Comparison of ENCODE assay signal across 8 mouse cellular contexts in the genomic region with DNA sequence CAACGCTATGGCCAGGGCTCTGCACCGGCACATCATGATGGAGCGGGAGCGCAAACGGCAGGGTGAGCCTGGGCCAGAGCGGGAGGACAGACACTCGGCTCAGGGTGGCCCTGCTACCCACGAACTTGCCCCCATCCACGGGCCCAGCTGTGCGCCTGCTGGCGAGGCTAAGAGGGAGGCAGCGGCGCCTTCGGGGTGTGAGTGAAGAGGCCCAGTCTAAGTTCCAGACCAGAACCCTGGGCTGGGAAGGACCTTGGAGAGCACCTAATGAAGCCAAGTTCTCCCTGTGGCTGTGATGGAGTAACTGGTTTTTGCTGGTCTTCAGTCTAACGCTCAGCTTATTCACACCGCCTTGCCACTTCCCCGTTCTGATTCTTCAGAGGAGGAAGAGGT. TPM values are rescaled to one million over a fixed set of nuclear protein-coding genes. Genes with fewer than 3 reads are reported as not detected.
DNase-seq lines count a peak whose midpoint lies in the region; ATAC-seq lines count a peak whose summit lies in the region.

No protein-coding gene starts in this region.

- DNase-seq in kidney, adult 8-10 months = no peak
- DNase-seq in ZHBTc4 (ENCODE audit: low read depth, low spot score) = peak; percentile 80
- DNase-seq in hindbrain, embryonic 10.5 days (ENCODE audit: low spot score) = no peak
- no peak for DNase-seq in thymus, postnatal 14 days
- DNase-seq in ovary, adult 18-20 months (ENCODE audit: low spot score) = no peak
- DNase-seq in retina, postnatal 1 day = no peak

- peak overlapping the region; percentile 79 for H3K4me3 ChIP-seq in kidney, embryonic 14.5 days (ENCODE audit: low read length)
- H3K4me3 ChIP-seq in hindbrain, embryonic 10.5 days = peak overlapping the region; percentile 99

- ATAC-seq in kidney, embryonic 14.5 days (ENCODE audit: low FRiP score, low TSS enrichment) = no peak; the same call in 1 of the 2 replicates
- peak; percentile 32 for ATAC-seq in megakaryocyte, adult 5-6 weeks (ENCODE audit: poor library complexity, severe bottlenecking)

- no peaks in the 10 kb centered on the region for H3K9me3 ChIP-seq in kidney, embryonic 14.5 days (ENCODE audit: control insufficient read depth, low read length)
- H3K9me3 ChIP-seq in hindbrain, embryonic 10.5 days = no peaks in the 10 kb centered on the region

- H3K4me2 ChIP-seq in kidney, embryonic 14.5 days (replicated peaks; ENCODE audit: low read depth, low read length) = peak overlapping the region; percentile 88

- 2% methylated on average over 17 of the region's 17 CpGs for WGBS in kidney, embryonic 14.5 days
- 4% methylated on average over 17 of the region's 17 CpGs for WGBS in hindbrain, embryonic 10.5 days

- H3K9ac ChIP-seq in kidney, embryonic 14.5 days (ENCODE audit: low read depth, low read length) = peak overlapping the region; percentile 84

- H3K27ac ChIP-seq in kidney, embryonic 14.5 days (ENCODE audit: low read depth, low read length) = peak overlapping the region; percentile 77; the same call in 1 of the 2 replicates
- peak overlapping the region; percentile 95 for H3K27ac ChIP-seq in hindbrain, embryonic 10.5 days

- no peaks in the 10 kb centered on the region for H3K27me3 ChIP-seq in kidney, embryonic 14.5 days (ENCODE audit: control insufficient read depth, insufficient read depth, low read length)
- H3K27me3 ChIP-seq in hindbrain, embryonic 10.5 days (ENCODE audit: insufficient read depth, poor library complexity, severe bottlenecking) = no peaks in the 10 kb centered on the region

- H3K4me1 ChIP-seq in kidney, embryonic 14.5 days (ENCODE audit: control insufficient read depth, insufficient read depth, low read length) = peaks cover 23% of the 10 kb centered on the region
- H3K4me1 ChIP-seq in hindbrain, embryonic 10.5 days (replicated peaks) = peaks cover 58% of the 10 kb centered on the region

- peaks cover 87% of the 10 kb centered on the region for H3K36me3 ChIP-seq in kidney, embryonic 14.5 days (ENCODE audit: control insufficient read depth, insufficient read depth, low read length)
- H3K36me3 ChIP-seq in hindbrain, embryonic 10.5 days = peaks cover 90% of the 10 kb centered on the region

RNA-seq across cellular contexts. Expression of a gene that starts 0.7 kb away (rescaled TPM):
- 73.4 and 82.0 TPM in 2 replicates for polyA plus RNA-seq in kidney, embryonic 14.5 days (2014; fragmentation: Nextera tagmentation; extraction: Ambion mirVana)
- polyA plus RNA-seq in hindbrain, embryonic 10.5 days (2016; fragmentation: Nextera tagmentation; extraction: Ambion mirVana) = 96.8 and 105 TPM in 2 replicates
- total RNA-seq in megakaryocyte, adult 5-6 weeks (2015) = 140 and 156 TPM in 2 replicates
- total RNA-seq in megakaryocyte, adult 5-6 weeks (2017) = 56.4 and 64.9 TPM in 2 replicates

RNA-seq across cellular contexts. Expression of a gene that starts 7.4 kb away (rescaled TPM):
- 2,108 and 2,169 TPM in 2 replicates for polyA plus RNA-seq in kidney, embryonic 14.5 days (2014; fragmentation: Nextera tagmentation; extraction: Ambion mirVana)
- 2,350 and 2,667 TPM in 2 replicates for polyA plus RNA-seq in hindbrain, embryonic 10.5 days (2016; fragmentation: Nextera tagmentation; extraction: Ambion mirVana)
- 575 and 614 TPM in 2 replicates for total RNA-seq in megakaryocyte, adult 5-6 weeks (2015)
- 561 and 596 TPM in 2 replicates for total RNA-seq in megakaryocyte, adult 5-6 weeks (2017)

RNA-seq across cellular contexts. Expression of a gene that starts 13.5 kb away (rescaled TPM):
- polyA plus RNA-seq in kidney, embryonic 14.5 days (2014; fragmentation: Nextera tagmentation; extraction: Ambion mirVana) = 13.0 and 16.3 TPM in 2 replicates
- 12.5 and 13.4 TPM in 2 replicates for polyA plus RNA-seq in hindbrain, embryonic 10.5 days (2016; fragmentation: Nextera tagmentation; extraction: Ambion mirVana)
- total RNA-seq in megakaryocyte, adult 5-6 weeks (2015) = 7.1 and 9.9 TPM in 2 replicates
- total RNA-seq in megakaryocyte, adult 5-6 weeks (2017) = 11.9 and 18.9 TPM in 2 replicates

RNA-seq across cellular contexts. Expression of a gene that starts 13.6 kb away (rescaled TPM):
- polyA plus RNA-seq in kidney, embryonic 14.5 days (2014; fragmentation: Nextera tagmentation; extraction: Ambion mirVana) = 12.4 and 15.1 TPM in 2 replicates
- 11.4 and 15.2 TPM in 2 replicates for polyA plus RNA-seq in hindbrain, embryonic 10.5 days (2016; fragmentation: Nextera tagmentation; extraction: Ambion mirVana)
- 1.6 and 2.6 TPM in 2 replicates for total RNA-seq in megakaryocyte, adult 5-6 weeks (2015)
- total RNA-seq in megakaryocyte, adult 5-6 weeks (2017) = 1.5 and 1.8 TPM in 2 replicates

RNA-seq across cellular contexts. Expression of a gene that starts 19.0 kb away (rescaled TPM):
- 0.20 and 0.28 TPM in 2 replicates for polyA plus RNA-seq in kidney, embryonic 14.5 days (2014; fragmentation: Nextera tagmentation; extraction: Ambion mirVana)
- 1.2 and 1.4 TPM in 2 replicates for polyA plus RNA-seq in hindbrain, embryonic 10.5 days (2016; fragmentation: Nextera tagmentation; extraction: Ambion mirVana)
- 19.3 and 19.7 TPM in 2 replicates for total RNA-seq in megakaryocyte, adult 5-6 weeks (2015)
- total RNA-seq in megakaryocyte, adult 5-6 weeks (2017) = 44.4 and 53.5 TPM in 2 replicates
